Mouse (Mus musculus): ENCODE measurements at regions not wholly inside any gene's neighbourhood (a gene's known extent, or its start where the extent isn't known, plus 50 kb on each side); places are given as distances from the start of the nearest gene placed in this dataset.
"Not testable (repeated sequence)": the region's sequence is repeated elsewhere in the genome, so short reads cannot be mapped to it uniquely, and the experiment has no call there.

DNA sequence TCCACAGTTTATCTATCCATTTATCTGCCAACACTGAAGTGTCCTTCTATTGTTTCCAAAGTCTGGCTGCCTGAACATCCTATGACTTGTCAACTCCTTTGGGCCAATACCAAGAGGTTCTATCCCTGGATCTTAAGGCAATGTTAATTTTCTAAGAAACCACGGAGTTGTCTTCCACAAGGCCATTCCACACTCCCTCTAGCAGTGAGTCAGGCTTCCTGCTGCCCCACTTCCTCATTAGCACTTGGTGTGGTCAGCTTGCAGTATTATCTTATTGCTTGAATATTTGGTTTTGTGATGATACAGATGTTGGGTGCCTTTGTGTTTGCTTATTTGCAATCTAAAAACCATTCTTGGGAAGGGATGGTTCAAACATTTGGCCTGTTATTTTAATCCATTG is 87.5 kb upstream of the Ppp2r2d start:
- Histone ChIP-seq H3K4me3 (replicated peaks) (no peak overlapping the region), H3K36me3 (no peaks in the 10 kb centered on the region), H3K4me1 (no peaks in the 10 kb centered on the region), H3K9me3 (no peaks in the 10 kb centered on the region), H3K27me3 (replicated peaks) (no peaks in the 10 kb centered on the region), H3K4me2 (no peak overlapping the region), H3K27ac (no peak overlapping the region), H3K9ac (no peak overlapping the region)
- 51% methylated on average over 1 of the region's 1 CpGs for WGBS
- ATAC-seq (ENCODE audit: insufficient read depth, low FRiP score, low read depth): no peak

DNA sequence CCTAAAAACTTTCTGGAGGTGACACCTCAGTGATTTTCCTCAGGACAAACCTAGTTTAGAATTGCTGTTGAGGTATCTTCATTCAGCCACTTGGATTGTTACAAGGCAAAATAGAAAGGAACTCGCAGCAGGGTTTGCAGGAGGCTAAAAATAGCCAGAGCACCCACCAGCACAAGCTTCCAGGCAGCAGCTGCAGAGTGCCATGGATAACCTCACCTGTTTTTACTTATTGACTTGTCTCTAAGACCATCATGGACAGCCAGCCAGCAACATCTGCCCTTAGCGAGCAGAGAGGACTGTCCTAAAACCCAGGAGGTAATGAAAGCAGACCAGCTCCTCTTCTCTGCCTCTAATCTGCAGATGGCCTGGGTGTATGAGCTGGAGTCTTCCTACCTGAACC is 97.4 kb upstream of the Ppp2r2d start:
- Histone ChIP-seq H3K36me3 (no peaks in the 10 kb centered on the region), H3K4me1 (no peaks in the 10 kb centered on the region), H3K27ac (no peak overlapping the region), H3K9me3 (no peaks in the 10 kb centered on the region), H3K9ac (no peak overlapping the region), H3K4me3 (replicated peaks) (no peak overlapping the region), H3K4me2 (no peak overlapping the region), H3K27me3 (replicated peaks) (no peaks in the 10 kb centered on the region)
- no peak for ATAC-seq (ENCODE audit: insufficient read depth, low FRiP score, low read depth)
- WGBS: 69% methylated on average over 2 of the region's 2 CpGs

DNA sequence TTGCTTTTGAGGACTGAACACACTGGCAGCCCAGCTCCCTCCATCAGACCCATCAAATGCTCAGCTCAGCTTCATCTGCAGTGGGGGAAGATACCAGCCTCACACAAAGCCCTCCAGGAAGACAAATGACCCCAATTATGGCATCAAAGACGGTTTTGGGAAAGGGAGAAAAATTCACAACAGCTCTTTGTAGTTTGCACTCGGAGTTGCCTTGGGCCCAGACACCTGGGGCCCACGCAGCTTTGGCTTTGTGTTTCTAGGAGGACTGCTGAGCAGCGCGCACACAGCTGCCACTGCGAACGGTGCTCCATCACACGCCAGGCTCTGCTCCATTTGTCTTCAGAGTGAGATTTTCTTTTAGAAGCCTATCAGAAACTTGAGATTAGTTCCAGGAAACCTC is 99.3 kb upstream of the Ppp2r2d start:
- 55% methylated on average over 8 of the region's 8 CpGs for WGBS
- Histone ChIP-seq H3K4me3 (replicated peaks) (no peak overlapping the region), H3K9ac (no peak overlapping the region), H3K36me3 (no peaks in the 10 kb centered on the region), H3K27me3 (replicated peaks) (no peaks in the 10 kb centered on the region), H3K4me2 (no peak overlapping the region), H3K9me3 (no peaks in the 10 kb centered on the region), H3K4me1 (no peaks in the 10 kb centered on the region), H3K27ac (no peak overlapping the region)
- no peak for ATAC-seq (ENCODE audit: insufficient read depth, low FRiP score, low read depth)

DNA sequence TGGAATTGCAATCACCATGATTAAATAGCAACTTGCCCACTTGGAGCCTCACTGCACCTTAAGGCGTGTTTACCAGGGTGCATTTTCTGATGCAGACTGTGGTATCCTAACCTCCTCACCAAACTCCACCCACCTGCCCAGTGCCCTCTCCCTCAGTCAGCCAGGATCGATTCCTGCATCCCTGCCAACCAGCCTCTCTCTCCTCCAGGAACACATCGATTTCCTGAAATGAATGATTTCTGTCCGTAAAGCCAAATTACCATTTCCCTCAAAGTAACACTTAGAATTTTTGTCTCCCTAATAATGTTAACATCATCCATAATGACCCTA is 103.4 kb upstream of the Ppp2r2d start:
- Histone ChIP-seq H3K9me3 (no peaks in the 10 kb centered on the region), H3K4me1 (no peaks in the 10 kb centered on the region), H3K27ac (no peak overlapping the region), H3K9ac (no peak overlapping the region), H3K36me3 (no peaks in the 10 kb centered on the region), H3K4me2 (no peak overlapping the region), H3K4me3 (replicated peaks) (no peak overlapping the region), H3K27me3 (replicated peaks) (no peaks in the 10 kb centered on the region)
- 80% methylated on average over 4 of the region's 4 CpGs for WGBS
- no peak for ATAC-seq (ENCODE audit: insufficient read depth, low FRiP score, low read depth)

DNA sequence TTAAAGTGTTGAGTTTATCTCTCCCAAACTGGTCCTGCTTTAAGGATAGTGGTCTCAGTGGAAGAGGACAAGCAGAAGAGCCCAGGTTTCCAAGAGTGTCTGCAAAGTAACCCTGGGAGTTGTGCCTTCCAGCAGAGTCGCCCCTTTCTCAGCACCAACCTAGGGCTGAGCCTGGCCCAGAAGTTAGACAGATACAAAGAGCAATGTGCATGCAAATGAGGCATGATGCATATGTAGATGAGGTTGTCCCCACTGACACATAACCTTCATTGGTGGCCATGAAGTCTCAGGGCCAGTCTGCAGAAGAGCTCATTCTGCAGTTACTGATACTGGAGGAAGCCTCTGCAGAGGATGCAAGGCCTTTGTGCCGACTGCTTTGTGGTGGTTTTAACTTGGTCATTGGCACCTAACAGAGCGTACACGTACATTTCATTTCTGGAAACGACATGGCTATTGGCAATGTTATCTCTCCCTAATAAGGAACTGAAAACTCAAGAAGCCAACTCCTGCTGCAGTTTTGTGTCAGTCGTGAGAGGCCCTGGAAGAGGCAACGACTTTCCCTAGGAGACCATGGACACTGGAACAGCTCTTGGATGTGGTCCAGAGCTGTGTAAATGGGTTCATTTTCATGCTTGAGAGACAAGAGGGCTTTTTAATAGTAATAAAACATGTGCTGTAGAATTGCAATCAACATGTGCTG is 103.9 kb upstream of the Ppp2r2d start:
- H3K27ac ChIP-seq: no peak overlapping the region
- H3K9me3 ChIP-seq: no peaks in the 10 kb centered on the region
- no peaks in the 10 kb centered on the region for H3K4me1 ChIP-seq
- H3K36me3 ChIP-seq: no peaks in the 10 kb centered on the region
- H3K4me3 ChIP-seq (replicated peaks): no peak overlapping the region
- H3K27me3 ChIP-seq (replicated peaks): no peaks in the 10 kb centered on the region
- H3K4me2 ChIP-seq: no peak overlapping the region
- ATAC-seq (ENCODE audit: insufficient read depth, low FRiP score, low read depth): no peak
- H3K9ac ChIP-seq: no peak overlapping the region
- 68% methylated on average over 7 of the region's 7 CpGs for WGBS

DNA sequence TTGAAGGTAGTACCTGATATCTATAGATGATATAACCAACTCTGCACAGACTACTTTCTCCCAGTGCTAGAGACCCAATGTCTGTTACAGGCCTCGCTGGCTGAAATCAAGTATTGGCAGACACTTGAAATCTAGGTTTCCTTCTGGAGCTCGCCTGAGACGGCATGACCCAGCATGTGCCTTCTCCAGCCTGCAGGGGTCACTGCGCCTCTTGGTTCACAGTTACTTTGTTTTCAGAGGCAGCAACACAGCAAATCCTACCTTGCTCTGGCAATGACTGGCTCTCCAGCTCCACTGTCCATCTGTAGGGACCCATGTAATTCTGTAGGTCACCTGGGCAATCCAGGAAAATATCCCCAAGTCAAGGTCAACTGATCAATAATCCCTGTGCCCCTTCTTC is 111.6 kb upstream of the Ppp2r2d start:
- no peaks in the 10 kb centered on the region for H3K4me1 ChIP-seq
- H3K4me3 ChIP-seq (replicated peaks): no peak overlapping the region
- H3K27me3 ChIP-seq (replicated peaks): no peaks in the 10 kb centered on the region
- 31% methylated on average over 4 of the region's 4 CpGs for WGBS
- H3K4me2 ChIP-seq: no peak overlapping the region
- no peak overlapping the region for H3K27ac ChIP-seq
- H3K36me3 ChIP-seq: no peaks in the 10 kb centered on the region
- ATAC-seq (ENCODE audit: insufficient read depth, low FRiP score, low read depth): no peak
- H3K9me3 ChIP-seq: no peaks in the 10 kb centered on the region
- H3K9ac ChIP-seq: no peak overlapping the region

DNA sequence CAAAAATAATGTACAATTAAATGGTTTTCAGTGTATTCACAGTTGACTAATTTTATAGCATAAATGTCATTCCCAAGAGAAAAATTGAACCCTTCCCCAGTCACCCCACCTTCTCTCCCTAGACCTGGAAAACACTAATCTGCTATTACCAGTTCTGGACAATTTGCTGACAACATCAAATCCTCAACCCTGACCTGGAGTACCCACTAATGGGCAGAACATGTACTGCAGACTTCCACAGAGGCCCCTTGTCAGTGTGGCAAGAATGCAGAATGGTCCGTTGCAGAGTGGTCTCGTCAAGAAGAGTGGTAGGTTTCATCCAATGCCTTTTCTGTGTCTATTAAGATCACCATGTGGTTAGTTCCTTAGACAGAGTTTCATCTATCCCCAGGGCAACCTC is 121.0 kb upstream of the Ppp2r2d start:
- 86% methylated on average over 2 of the region's 2 CpGs for WGBS
- no peak for ATAC-seq (ENCODE audit: insufficient read depth, low FRiP score, low read depth)

DNA sequence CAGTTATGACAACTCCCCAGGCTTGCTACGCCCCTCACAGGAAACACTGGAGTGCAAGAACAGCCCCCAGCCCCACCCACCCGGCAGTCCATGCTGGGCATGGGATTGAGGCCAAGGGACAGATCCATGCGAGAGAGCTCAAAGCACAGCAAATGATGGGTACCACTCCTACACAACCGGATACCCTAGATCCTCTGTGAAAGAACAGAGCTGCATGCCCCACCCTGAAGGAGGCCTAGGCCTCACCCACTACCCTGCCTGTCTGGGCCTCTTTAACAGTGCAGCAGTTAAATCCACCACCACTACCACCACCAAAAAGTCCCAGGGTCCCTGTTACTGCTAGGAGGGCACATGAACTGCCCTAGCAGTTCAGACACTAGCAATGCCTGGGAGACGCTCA is 126.3 kb upstream of the Ppp2r2d start:
- no peak for ATAC-seq (ENCODE audit: insufficient read depth, low FRiP score, low read depth)
- 59% methylated on average over 5 of the region's 5 CpGs for WGBS

More for the DNA sequence above, 121.0 kb upstream of the Ppp2r2d start:
- H3K4me3 ChIP-seq (replicated peaks): no peak overlapping the region
- H3K4me1 ChIP-seq: no peaks in the 10 kb centered on the region
- H3K4me2 ChIP-seq: no peak overlapping the region
- H3K27me3 ChIP-seq (replicated peaks): no peaks in the 10 kb centered on the region
- no peak overlapping the region for H3K27ac ChIP-seq
- no peaks in the 10 kb centered on the region for H3K36me3 ChIP-seq
- H3K9ac ChIP-seq: no peak overlapping the region
- no peaks in the 10 kb centered on the region for H3K9me3 ChIP-seq

DNA sequence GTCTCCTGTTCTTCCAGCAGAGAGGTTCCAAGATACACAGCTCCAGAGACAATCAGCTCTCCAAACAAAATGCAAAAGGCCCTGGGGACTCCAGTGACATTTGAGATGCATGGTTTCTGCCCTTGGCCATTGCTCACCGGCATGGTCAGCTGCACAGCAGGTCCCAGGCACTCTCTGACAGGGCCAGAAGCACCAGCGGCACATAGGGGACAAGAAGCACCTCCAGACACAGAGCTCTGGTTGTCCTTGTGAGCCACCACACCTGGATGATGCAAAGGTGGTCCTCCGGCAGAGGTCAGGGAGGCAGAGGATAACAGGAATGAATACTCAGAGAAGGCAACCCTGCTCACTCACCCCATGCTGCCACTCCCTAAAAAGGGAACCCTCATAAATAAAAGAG is 126.8 kb upstream of the Ppp2r2d start:
- no peak overlapping the region for H3K27ac ChIP-seq
- ATAC-seq (ENCODE audit: insufficient read depth, low FRiP score, low read depth): no peak
- no peaks in the 10 kb centered on the region for H3K4me1 ChIP-seq
- 51% methylated on average over 3 of the region's 3 CpGs for WGBS
- H3K4me3 ChIP-seq (replicated peaks): no peak overlapping the region
- H3K27me3 ChIP-seq (replicated peaks): no peaks in the 10 kb centered on the region
- no peaks in the 10 kb centered on the region for H3K9me3 ChIP-seq
- no peak overlapping the region for H3K4me2 ChIP-seq
- no peak overlapping the region for H3K9ac ChIP-seq
- no peaks in the 10 kb centered on the region for H3K36me3 ChIP-seq

More for the DNA sequence above, 126.3 kb upstream of the Ppp2r2d start:
- Histone ChIP-seq H3K4me1 (no peaks in the 10 kb centered on the region), H3K27ac (no peak overlapping the region), H3K9me3 (no peaks in the 10 kb centered on the region), H3K27me3 (replicated peaks) (no peaks in the 10 kb centered on the region), H3K4me2 (no peak overlapping the region), H3K9ac (no peak overlapping the region), H3K36me3 (no peaks in the 10 kb centered on the region), H3K4me3 (replicated peaks) (no peak overlapping the region)

DNA sequence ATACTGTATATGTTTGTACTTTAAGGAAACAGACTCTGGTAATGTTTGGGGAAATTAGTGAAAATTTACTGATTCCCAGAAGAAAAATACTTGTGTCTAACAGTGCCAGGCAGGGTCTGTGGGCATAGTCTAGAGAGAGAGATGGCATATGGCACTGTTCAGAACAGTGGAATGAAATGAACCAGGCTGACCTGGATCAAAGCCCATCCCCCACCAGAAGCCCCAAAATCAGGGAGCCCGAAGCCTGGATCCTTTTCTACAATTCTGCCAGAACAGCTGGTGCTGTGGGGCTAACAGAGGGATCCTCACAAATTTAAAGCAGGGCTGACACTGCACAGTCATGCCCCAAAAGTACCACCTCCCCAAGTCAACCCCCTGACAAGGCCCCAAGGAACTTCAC is 131.1 kb upstream of the Ppp2r2d start:
- 52% methylated on average over 1 of the region's 1 CpGs for WGBS

DNA sequence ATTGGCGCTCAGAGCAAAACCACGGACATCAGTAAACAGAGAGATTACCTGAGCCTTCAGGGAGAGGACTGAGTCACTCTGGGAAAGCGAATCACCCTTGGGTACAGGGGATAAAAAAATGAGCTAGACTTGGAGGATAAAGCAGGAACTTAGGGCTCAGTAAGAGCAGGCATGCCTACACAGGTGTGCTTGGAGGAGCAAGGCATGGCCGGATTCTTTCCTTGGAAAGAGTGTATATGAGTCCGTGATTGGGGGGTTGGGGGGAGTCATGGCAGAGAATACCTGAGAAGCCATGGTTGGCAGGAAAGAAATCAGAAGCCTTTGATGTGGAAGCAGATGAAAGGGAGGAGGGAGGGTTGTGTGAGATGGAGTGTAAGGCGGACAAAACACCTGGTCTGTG is 137.5 kb upstream of the Ppp2r2d start:
- Histone ChIP-seq H3K9me3 (no peaks in the 10 kb centered on the region), H3K4me2 (no peak overlapping the region), H3K4me1 (no peaks in the 10 kb centered on the region), H3K9ac (no peak overlapping the region), H3K27me3 (replicated peaks) (no peaks in the 10 kb centered on the region), H3K36me3 (no peaks in the 10 kb centered on the region), H3K4me3 (replicated peaks) (no peak overlapping the region), H3K27ac (no peak overlapping the region)
- 57% methylated on average over 6 of the region's 6 CpGs for WGBS
- ATAC-seq (ENCODE audit: insufficient read depth, low FRiP score, low read depth): no peak

More for the DNA sequence above, 131.1 kb upstream of the Ppp2r2d start:
- Histone ChIP-seq H3K4me2 (no peak overlapping the region), H3K27me3 (replicated peaks) (no peaks in the 10 kb centered on the region), H3K4me1 (no peaks in the 10 kb centered on the region), H3K9ac (no peak overlapping the region), H3K4me3 (replicated peaks) (no peak overlapping the region), H3K36me3 (no peaks in the 10 kb centered on the region), H3K9me3 (no peaks in the 10 kb centered on the region), H3K27ac (no peak overlapping the region)
- no peak for ATAC-seq (ENCODE audit: insufficient read depth, low FRiP score, low read depth)

DNA sequence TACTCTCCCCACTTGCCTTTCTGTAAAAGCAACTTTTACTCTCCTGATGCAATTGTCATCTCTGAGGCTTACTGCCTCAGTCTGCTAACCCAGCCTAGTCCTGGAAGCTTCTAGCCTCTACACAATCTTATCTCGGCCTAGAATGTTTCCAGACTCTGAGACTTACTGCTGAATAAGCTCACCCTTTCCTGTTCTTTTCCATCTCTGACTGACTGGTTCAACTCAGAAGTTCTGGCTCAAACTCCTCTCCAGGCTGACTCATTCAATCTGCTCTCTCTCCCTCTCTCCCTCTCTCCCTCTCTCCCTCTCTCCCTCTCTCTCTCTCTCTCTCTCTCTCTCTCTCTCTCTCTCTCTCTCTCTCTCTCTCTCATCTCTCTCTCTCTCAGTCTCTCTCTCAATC is 146.3 kb upstream of the Ppp2r2d start:
- not testable (repeated sequence) for ATAC-seq (ENCODE audit: insufficient read depth, low FRiP score, low read depth); H3K27me3 ChIP-seq (replicated peaks); H3K4me3 ChIP-seq (replicated peaks); H3K9me3 ChIP-seq; H3K27ac ChIP-seq; H3K4me1 ChIP-seq; H3K9ac ChIP-seq; H3K4me2 ChIP-seq; H3K36me3 ChIP-seq
- WGBS: 47% methylated on average over 1 of the region's 1 CpGs

DNA sequence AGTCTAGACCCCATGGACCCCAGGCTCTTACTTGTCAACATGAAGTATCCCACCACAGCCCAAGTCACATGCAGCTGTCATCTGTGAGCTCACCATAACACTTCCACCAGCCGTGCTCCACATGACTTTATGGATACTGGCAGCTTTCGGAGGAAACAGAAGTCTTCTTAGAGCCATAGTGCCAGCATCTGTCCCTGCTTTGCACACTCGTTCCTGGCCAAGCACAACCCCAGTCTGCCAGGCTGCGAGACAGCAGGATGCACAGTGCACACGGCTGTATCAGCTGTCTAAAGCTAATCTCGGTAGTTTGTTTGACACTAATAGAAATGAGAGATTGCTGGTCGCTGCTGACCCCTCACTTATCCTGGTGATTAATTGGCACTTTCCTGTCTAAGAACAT is 163.7 kb upstream of the Ppp2r2d start:
- Histone ChIP-seq H3K4me1 (no peaks in the 10 kb centered on the region), H3K27ac (no peak overlapping the region), H3K36me3 (no peaks in the 10 kb centered on the region), H3K4me2 (no peak overlapping the region), H3K9ac (no peak overlapping the region), H3K4me3 (replicated peaks) (no peak overlapping the region), H3K27me3 (replicated peaks) (no peaks in the 10 kb centered on the region), H3K9me3 (no peaks in the 10 kb centered on the region)
- WGBS: 47% methylated on average over 7 of the region's 7 CpGs
- ATAC-seq (ENCODE audit: insufficient read depth, low FRiP score, low read depth): no peak
